Mouse (Mus musculus): ENCODE results near the gene Uvrag. TPM values are rescaled to one million over a fixed set of nuclear protein-coding genes. Genes with fewer than 3 reads are reported as not detected.
"Not testable (repeated sequence)": the region's sequence is repeated elsewhere in the genome, so short reads cannot be mapped to it uniquely, and the experiment has no call there.

The Uvrag gene
- polyA plus RNA-seq, 1 experiment from 2014 or later = 19.1 TPM

DNA sequence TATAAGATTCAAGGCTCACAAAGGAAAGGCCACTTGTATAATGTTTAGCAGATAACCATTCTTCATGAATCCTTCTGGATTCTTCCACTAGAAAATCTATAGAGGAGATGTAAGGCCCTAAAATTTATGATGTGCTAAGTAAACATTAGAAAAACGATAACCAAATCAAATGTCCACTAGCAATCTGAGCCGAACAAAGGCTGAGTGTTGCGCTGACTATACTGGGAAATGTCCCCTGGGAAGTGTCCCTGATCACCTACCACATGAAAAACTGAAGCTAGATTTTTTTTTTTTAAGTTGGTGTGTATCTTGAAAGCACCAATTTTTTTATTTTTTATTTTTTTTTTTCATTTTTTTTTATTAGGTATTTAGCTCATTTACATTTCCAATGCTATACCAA lies 76.1 kb downstream of the Uvrag start:
- Histone ChIP-seq H3K9me3 (replicated peaks) (no peaks in the 10 kb centered on the region), H3K36me3 (no peaks in the 10 kb centered on the region), H3K4me2 (peak overlapping the region; percentile 43; the same call in 1 of the 2 replicates), H3K4me1 (peaks cover 28% of the 10 kb centered on the region), H3K27ac (no peak overlapping the region), H3K9ac (no peak overlapping the region), H3K27me3 (no peaks in the 10 kb centered on the region), H3K4me3 (replicated peaks) (no peak overlapping the region)
- WGBS = 29% methylated on average over 3 of the region's 3 CpGs
- ATAC-seq (replicated peaks; ENCODE audit: low FRiP score) = no peak

DNA sequence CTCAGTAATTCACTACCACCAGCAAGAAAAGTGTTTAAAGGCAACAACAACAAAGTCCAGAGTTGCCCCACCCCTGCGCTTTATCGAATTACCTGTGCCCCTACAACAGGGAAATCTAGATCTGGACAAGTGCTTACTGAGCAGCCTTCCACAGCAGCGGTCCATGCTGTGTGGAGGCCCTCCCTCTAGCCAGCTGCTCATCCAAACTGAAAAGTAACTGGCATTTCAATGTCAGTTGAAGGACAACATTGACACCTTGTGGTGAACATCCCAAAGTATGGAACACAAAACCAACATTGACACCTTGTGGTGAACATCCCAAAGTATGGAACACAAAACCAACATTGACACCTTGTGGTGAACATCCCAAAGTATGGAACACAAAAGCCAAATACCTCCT lies 78.7 kb downstream of the Uvrag start:
- H3K9ac ChIP-seq; H3K36me3 ChIP-seq; H3K9me3 ChIP-seq (replicated peaks); ATAC-seq (replicated peaks; ENCODE audit: low FRiP score); H3K27me3 ChIP-seq; H3K4me3 ChIP-seq (replicated peaks); H3K27ac ChIP-seq; H3K4me2 ChIP-seq: not testable (repeated sequence)
- WGBS = 66% methylated on average over 3 of the region's 3 CpGs
- H3K4me1 ChIP-seq = peaks cover 28% of the 10 kb centered on the region

- 62% methylated on average over 7 of the region's 7 CpGs for WGBS
- no peak overlapping the region for H3K4me3 ChIP-seq (replicated peaks)
- ATAC-seq (replicated peaks; ENCODE audit: low FRiP score) = no peak
- no peaks in the 10 kb centered on the region for H3K27me3 ChIP-seq
- H3K4me1 ChIP-seq = peaks cover 25% of the 10 kb centered on the region
- no peaks in the 10 kb centered on the region for H3K36me3 ChIP-seq
- H3K9me3 ChIP-seq (replicated peaks) = no peaks in the 10 kb centered on the region
- H3K27ac ChIP-seq = no peak overlapping the region
- H3K9ac ChIP-seq = no peak overlapping the region
- no peak overlapping the region for H3K4me2 ChIP-seq
These were observed 79.8 kb downstream of the Uvrag start for GRCm38 (mm10) chr7:99061056-99061680.

- Histone ChIP-seq H3K4me1 (peaks cover 18% of the 10 kb centered on the region), H3K9ac (no peak overlapping the region), H3K9me3 (replicated peaks) (no peaks in the 10 kb centered on the region), H3K27me3 (no peaks in the 10 kb centered on the region), H3K27ac (no peak overlapping the region), H3K4me2 (no peak overlapping the region), H3K4me3 (replicated peaks) (no peak overlapping the region), H3K36me3 (no peaks in the 10 kb centered on the region)
- no peak for ATAC-seq (replicated peaks; ENCODE audit: low FRiP score)
- WGBS = 88% methylated on average over 5 of the region's 5 CpGs
These were observed 80.5 kb downstream of the Uvrag start for GRCm38 (mm10) chr7:99060476-99060875.

GRCm38 (mm10) chr7:99059934-99060333 lies 81.0 kb downstream of the Uvrag start:
- no peak for ATAC-seq (replicated peaks; ENCODE audit: low FRiP score)
- Histone ChIP-seq H3K4me1 (peaks cover 14% of the 10 kb centered on the region), H3K27me3 (no peaks in the 10 kb centered on the region), H3K36me3 (no peaks in the 10 kb centered on the region), H3K9me3 (replicated peaks) (no peaks in the 10 kb centered on the region), H3K27ac (no peak overlapping the region), H3K4me3 (replicated peaks) (no peak overlapping the region), H3K9ac (no peak overlapping the region), H3K4me2 (no peak overlapping the region)
- 88% methylated on average over 8 of the region's 8 CpGs for whole genome bisulfite sequencing

DNA sequence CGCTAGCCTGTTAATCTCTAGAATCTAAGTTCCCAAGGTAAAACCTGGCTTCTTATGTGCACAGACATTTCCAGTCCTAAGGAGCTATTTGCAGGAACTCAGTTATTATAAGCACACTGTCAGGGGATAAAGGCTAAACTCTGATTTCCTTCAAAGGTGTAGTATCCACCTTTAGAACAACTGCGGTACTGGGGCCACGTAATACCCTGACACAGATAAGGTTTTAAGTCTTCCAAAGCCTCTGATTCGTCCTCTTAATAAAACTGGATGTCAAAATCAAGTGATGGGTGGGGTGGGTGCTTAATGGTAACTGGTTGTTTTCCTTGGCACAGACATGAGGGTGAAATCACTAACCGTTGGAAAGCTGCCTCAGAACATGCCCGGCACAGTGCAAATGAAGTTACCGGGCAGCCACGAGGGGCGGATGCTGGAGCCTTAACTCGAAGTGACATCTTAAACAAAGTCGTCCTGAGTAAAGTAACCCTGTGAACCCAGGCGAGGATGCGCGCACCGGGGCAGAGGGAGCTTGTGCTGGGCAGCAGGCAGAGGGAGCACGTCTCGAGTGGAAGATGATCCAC lies 83.8 kb downstream of the Uvrag start:
- Histone ChIP-seq H3K9me3 (replicated peaks) (no peaks in the 10 kb centered on the region), H3K27me3 (no peaks in the 10 kb centered on the region), H3K27ac (no peak overlapping the region), H3K9ac (no peak overlapping the region), H3K4me2 (no peak overlapping the region), H3K4me3 (replicated peaks) (no peak overlapping the region), H3K36me3 (peaks cover 5% of the 10 kb centered on the region; the same call in 1 of the 2 replicates), H3K4me1 (peaks cover 9% of the 10 kb centered on the region)
- ATAC-seq (replicated peaks; ENCODE audit: low FRiP score) = no peak
- WGBS = 77% methylated on average over 17 of the region's 17 CpGs

DNA sequence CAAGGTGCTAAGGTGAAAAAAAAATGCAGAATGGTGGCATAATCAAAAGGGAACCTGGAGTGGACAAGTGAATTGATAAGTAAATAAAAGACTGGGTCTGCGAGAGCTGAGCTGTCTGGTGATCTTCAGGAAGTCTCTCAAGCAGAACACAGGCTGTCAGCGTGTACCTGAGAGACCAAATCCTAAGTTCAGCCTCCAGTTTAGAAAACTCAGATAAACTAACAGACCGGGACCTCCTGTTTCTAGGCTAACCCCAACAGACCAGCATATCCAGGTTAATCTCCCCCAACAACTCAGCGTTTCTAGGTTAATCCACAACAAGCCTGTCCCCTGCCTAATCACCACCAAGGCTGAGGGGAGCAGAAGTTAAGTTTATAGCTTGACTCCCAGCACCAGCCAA lies 87.3 kb downstream of the Uvrag start:
- WGBS = 84% methylated on average over 4 of the region's 4 CpGs
- ATAC-seq (replicated peaks; ENCODE audit: low FRiP score) = no peak
- H3K9ac ChIP-seq = no peak overlapping the region
- no peak overlapping the region for H3K4me3 ChIP-seq (replicated peaks)
- H3K4me2 ChIP-seq = no peak overlapping the region
- no peaks in the 10 kb centered on the region for H3K27me3 ChIP-seq
- H3K9me3 ChIP-seq (replicated peaks) = no peaks in the 10 kb centered on the region
- H3K27ac ChIP-seq = no peak overlapping the region
- H3K36me3 ChIP-seq = peaks cover 5% of the 10 kb centered on the region
- no peaks in the 10 kb centered on the region for H3K4me1 ChIP-seq

- no peak overlapping the region for H3K27ac ChIP-seq
- H3K9me3 ChIP-seq (replicated peaks) = no peaks in the 10 kb centered on the region
- no peak overlapping the region for H3K4me2 ChIP-seq
- H3K4me3 ChIP-seq (replicated peaks) = no peak overlapping the region
- no peak overlapping the region for H3K9ac ChIP-seq
- H3K27me3 ChIP-seq = no peaks in the 10 kb centered on the region
- ATAC-seq (replicated peaks; ENCODE audit: low FRiP score) = no peak
- peaks cover 5% of the 10 kb centered on the region for H3K36me3 ChIP-seq
- H3K4me1 ChIP-seq = no peaks in the 10 kb centered on the region
- 87% methylated on average over 6 of the region's 6 CpGs for WGBS
These were observed 88.3 kb downstream of the Uvrag start for GRCm38 (mm10) chr7:99052471-99053241.

GRCm38 (mm10) chr7:99050882-99051281 lies 90.1 kb downstream of the Uvrag start:
- no peak overlapping the region for H3K4me3 ChIP-seq (replicated peaks)
- H3K9ac ChIP-seq = no peak overlapping the region
- H3K27me3 ChIP-seq = no peaks in the 10 kb centered on the region
- H3K27ac ChIP-seq = no peak overlapping the region
- WGBS = 85% methylated on average over 1 of the region's 1 CpGs
- H3K9me3 ChIP-seq (replicated peaks) = no peaks in the 10 kb centered on the region
- ATAC-seq (replicated peaks; ENCODE audit: low FRiP score) = no peak
- H3K4me1 ChIP-seq = peaks cover 11% of the 10 kb centered on the region
- H3K36me3 ChIP-seq = peaks cover 5% of the 10 kb centered on the region
- no peak overlapping the region for H3K4me2 ChIP-seq

GRCm38 (mm10) chr7:99049897-99050296 lies 91.0 kb downstream of the Uvrag start:
- Histone ChIP-seq H3K4me2 (no peak overlapping the region), H3K36me3 (peaks cover 5% of the 10 kb centered on the region), H3K9me3 (replicated peaks) (no peaks in the 10 kb centered on the region), H3K27me3 (no peaks in the 10 kb centered on the region), H3K4me3 (replicated peaks) (no peak overlapping the region), H3K27ac (no peak overlapping the region), H3K9ac (no peak overlapping the region), H3K4me1 (peaks cover 20% of the 10 kb centered on the region)
- WGBS = 77% methylated on average over 3 of the region's 3 CpGs
- ATAC-seq (replicated peaks; ENCODE audit: low FRiP score) = no peak

DNA sequence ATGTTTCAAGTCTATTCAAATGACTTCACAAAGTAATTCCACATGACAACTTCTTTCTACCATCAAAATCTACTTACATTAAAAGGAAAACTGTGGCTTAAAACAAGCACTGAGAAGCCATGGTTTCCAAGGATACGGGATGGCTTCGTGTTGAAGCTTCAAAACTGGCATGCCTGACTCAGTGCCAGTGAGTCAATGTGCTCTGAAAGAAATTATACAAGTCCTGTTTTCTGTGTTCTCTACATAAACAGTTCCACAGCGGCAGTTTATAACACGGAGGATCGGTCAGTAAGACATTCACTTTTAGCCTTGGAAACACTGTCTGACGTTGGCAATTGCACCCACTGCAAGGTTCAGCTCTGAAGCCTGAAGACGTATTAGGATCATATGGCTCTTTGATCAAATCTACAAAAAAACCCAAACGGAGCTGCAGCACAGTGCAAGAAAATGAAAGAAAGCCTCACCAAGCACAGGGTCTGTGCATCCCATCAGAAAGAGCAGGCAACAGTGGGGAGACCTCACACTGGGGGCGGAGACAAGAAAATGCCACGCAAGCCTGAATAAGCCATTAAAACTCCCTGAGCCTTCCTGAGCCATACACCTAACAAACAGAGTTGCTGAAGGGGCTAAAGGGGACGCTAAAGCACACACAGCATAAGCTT lies 94.3 kb downstream of the Uvrag start:
- H3K36me3 ChIP-seq = no peaks in the 10 kb centered on the region; the same call in 1 of the 2 replicates
- H3K4me1 ChIP-seq = peaks cover 20% of the 10 kb centered on the region
- H3K27me3 ChIP-seq = no peaks in the 10 kb centered on the region
- H3K4me2 ChIP-seq = no peak overlapping the region
- 65% methylated on average over 11 of the region's 11 CpGs for WGBS
- H3K4me3 ChIP-seq (replicated peaks) = no peak overlapping the region
- no peaks in the 10 kb centered on the region for H3K9me3 ChIP-seq (replicated peaks)
- H3K27ac ChIP-seq = no peak overlapping the region
- H3K9ac ChIP-seq = no peak overlapping the region
- ATAC-seq (replicated peaks; ENCODE audit: low FRiP score) = no peak

DNA sequence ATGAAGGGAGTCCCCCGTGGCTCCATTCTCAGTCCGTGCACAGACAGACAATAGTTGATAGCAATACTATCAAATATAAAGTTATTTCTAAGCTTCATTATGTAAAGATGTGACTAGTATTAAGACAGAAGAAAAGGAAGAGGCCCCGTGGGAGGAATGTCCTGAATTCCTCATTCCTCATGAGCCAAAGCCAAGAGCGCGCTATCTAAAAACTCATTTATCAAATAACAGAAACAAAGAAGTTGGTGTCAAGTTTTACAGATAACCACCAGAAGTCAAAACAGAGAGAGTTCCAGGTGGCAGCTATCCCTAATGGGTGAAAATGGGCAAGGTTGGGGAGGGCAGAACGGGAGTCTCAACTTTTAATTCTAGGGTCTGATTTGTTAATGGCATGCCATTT lies 95.4 kb downstream of the Uvrag start:
- Histone ChIP-seq H3K4me2 (no peak overlapping the region), H3K36me3 (no peaks in the 10 kb centered on the region; the same call in 1 of the 2 replicates), H3K27ac (peak overlapping the region; percentile 43; the same call in 1 of the 2 replicates), H3K4me3 (replicated peaks) (no peak overlapping the region), H3K4me1 (peaks cover 23% of the 10 kb centered on the region), H3K27me3 (no peaks in the 10 kb centered on the region), H3K9ac (no peak overlapping the region), H3K9me3 (replicated peaks) (no peaks in the 10 kb centered on the region)
- WGBS = 37% methylated on average over 6 of the region's 6 CpGs
- ATAC-seq (replicated peaks; ENCODE audit: low FRiP score) = no peak
